Mouse (Mus musculus): Measurements from ENCODE around the gene Lrrc8d.

The Lrrc8d gene

DNA sequence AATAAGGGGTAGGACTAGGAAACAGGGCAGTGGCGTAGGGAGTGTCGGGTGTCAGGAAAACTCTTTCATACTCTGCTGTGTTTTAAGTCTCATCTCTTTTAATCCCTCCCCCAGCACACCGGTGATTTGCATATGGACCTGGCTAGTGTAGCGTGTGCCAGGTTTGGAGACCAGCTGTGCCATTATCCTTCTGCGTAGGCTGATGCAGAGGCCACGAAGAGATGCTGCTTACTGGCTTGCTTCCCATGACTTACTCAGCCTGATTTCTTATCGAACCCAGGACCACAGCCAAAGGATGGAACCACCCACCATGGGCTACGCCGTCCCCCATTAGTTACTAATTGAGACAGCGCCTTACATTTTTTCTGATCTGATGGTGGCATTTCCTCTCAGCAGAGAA, 64.6 kb downstream of the Lrrc8d start:
- peak in 1 of 2 experiments; percentile 6 for DNase-seq (ENCODE audit: low spot score in 2 of 2)

DNA sequence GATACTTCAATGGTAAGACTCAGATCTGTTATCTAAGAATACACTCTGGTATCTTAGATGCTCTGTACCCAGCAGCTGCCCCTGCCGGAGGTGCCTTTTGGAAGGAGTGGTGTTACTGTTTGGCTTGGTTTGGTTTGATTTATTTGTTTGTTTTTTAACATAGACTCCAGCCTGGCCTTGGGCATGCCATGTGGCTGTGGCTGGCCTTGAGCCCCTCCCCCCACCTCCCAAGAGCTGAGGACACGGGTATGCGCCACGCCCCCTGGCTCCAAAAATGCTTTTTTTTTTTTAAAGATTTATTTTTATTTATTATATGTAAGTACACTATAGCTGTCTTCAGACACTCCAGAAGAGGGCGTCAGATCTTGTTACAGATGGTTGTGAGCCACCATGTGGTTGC, 65.6 kb downstream of the Lrrc8d start:
- DNase-seq (ENCODE audit: low spot score in 2 of 2) = no peak

DNA sequence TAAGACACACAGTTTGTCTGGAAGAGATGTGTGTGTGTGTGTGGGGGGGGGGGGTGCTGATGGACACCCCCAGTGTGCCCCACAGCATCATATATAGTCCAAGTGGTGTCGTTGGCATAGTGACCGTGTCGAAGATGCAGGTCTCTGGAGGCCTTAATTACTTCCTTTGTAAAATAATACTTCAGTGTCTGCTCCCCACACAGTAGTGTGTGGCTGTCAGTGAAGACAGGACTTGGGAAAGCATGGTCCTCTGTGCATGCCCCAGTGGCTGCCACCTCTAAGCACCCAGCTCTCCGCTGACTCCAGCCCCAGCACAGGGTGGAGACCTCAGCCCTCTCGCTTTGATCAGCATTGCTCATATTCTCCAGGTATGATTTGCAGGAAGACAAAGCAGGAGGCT, 76.6 kb downstream of the Lrrc8d start:
- DNase-seq (ENCODE audit: low spot score in 2 of 2) = no peak

DNA sequence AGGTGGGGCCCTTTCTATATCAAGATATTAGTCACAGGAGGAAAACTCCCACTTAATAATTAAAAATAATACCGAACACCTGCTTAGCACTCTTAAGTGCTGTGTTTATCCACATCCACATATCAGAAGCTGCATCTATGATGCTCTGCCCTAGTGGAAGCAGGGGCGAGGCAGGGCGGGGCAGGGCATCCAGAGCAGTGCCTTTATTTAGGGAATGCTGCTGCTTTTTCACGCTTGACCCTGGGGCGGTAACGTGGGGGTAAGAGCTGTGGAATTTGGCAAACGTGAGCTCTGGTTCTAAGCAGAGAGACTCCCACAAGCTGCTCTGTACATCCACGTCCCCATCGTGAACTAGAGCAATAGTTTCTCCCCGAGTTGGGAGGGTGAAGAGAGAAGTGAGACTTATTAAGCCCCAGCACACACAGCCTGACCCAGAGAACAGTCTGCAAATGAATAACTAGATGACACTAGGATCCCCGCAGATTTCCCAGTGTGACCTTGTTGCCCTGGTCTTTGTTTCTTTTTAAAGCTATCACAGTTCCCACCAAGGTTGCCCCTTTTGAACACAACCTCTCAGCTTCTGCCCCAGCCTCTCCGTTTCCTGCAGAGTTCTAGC, 77.3 kb downstream of the Lrrc8d start:
- DNase-seq (ENCODE audit: low spot score in 2 of 2) = no peak

DNA sequence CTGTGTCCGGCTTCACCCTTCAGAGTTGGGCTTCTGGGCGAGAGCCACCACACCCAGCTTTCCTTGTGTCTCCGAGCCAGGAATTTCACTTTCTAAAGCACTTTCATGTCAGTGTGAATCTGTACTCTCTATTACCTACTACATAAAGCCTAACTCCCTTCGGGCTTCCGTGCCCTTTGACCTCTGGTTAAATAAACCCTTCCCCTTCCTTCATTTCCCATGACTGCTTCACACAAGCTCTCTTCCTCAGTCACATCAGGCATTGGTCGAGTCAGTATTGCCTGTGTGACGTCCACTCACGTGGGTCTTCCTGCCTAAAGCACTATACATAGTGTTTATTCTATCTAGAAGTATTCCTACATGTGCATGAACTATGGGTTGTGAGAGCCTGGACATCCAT, 77.9 kb downstream of the Lrrc8d start:
- no peak for DNase-seq (ENCODE audit: low spot score in 2 of 2)

DNA sequence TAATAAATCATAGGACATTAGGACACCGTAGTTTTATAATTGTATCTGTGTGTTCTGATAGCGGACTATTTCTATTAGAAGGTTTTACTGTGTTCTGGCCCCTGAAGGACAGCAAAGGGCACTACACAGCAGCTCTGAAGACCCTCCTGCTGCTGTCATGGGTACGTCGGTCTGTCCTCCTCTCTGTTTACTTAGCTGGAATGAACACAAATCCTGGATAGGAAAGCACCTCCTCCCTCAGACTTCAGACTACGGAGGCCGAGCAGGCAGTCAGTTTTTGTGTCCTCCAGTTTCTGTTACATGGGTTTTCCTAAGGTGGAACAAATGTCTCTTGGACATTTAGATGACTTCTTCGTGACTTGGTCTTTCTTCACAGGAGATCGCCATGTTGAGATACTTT, 78.4 kb downstream of the Lrrc8d start:
- DNase-seq (ENCODE audit: low spot score in 2 of 2) = no peak

DNA sequence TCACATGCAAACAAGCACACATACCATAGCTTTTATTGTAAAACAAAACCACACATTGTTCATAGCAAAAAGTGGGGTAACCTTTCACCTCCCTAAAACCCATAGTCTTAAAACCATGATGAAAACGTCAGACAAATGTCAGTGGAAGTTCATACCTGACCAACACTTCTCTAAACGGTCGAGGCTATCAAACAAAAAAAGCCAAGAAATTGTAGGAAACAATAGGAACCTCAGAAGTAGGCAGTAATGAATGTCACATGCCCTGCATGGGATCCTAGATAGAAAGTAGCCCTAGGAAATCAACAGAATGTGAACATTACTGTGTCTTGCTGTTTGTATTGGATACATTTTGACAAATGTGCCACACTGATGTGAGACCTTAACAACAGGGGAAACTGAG, 79.0 kb downstream of the Lrrc8d start:
- no peak for DNase-seq (ENCODE audit: low spot score in 2 of 2)

DNA sequence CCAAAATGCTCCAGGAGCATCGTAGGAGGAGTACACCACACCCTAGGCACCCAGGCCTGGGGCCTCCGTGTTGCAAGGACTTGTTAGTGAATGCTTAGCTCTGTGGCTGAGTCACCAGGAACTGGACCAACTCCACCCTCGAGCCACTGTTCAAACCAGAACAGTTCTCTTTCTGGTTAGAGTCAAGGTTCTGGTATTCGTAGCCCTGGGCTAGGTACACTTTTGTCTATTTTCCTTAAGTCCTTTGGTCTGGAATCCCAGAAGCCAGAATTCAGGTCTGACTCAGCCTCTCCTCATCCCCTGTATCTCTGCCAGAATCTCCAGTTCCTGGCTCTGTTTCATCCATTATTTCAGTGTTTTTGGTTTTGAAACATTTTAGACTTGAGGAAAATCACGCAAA, 79.6 kb downstream of the Lrrc8d start:
- peak; percentile 20 to 34 for DNase-seq (ENCODE audit: low spot score in 2 of 2)

DNA sequence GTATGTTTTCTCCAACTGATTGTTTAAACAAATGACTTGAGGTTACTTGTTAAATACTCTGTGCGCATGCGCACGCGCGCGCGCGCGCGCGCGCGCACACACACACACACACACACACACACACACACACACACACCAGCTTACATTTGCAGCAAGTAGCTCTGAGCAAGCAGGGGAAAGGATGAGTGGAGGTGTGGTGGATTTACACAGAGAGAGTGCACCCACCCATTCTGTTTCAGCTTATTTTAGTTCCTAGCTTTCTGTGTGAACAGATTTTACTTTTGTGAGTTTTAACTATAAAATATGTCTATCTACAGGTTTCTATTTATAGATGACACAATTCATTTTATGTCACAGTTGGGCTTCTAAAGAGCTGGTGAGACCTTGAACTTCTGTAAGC, 84.1 kb downstream of the Lrrc8d start:
- DNase-seq (ENCODE audit: low spot score in 2 of 2) = no peak

DNA sequence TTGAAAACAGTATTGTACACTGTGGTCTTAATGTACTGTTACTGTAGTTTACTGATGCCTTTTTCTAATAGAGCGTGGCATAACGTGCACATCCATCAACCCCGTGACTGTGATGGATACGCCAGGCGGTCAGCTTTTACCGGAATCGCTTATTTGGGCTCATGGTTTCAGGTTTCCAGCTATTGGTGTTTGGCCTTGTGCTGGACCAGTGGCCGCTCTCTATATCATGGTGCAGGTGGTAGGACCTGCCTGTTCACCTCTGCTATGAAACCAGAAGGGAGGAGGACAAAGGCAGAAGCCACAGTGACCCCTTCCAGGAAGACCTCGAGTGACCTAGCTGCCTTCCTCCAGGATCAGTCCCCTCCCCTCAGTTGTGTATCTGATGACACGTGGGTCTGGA, 85.0 kb downstream of the Lrrc8d start:
- DNase-seq (ENCODE audit: low spot score in 2 of 2) = no peak

DNA sequence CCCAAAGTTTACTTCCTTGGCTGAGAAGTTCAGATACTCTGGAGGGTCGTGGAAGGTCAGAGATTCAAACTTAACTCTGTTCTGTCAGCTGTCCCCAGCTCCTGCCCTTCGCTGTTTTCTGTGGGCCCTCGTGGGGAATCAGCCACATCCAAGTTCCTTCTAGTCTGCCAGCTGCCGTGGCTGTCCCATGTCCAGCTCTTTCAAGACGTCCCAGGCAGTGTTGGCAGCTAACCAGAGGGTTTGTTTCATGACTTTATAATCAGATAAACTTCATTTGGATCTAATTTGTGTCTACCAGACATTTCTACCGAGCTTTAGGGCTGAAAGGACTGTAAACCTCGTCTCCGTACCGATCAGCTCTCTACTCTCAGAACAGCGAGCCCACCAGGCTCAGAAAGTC, 87.8 kb downstream of the Lrrc8d start:
- no peak for DNase-seq (ENCODE audit: low spot score in 2 of 2)

DNA sequence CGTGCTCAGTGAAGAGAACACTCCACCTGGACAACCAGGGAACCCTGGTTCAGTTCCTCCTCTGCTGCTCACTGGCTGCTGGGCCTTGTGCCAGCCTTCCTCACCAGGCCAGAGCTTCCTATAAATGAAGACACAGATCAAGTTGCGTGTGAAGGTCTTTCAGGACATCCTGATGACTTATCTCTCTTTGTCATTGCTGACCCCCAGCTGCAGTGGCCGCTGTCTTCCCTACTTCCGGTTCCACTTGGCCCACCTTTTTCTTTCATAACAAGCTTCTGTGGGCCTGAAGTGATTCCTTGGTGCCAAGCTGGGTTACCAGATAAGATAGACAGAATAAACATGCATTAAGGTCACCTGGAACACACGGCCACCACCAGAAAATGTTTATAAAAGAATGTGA, 90.0 kb downstream of the Lrrc8d start:
- no peak for DNase-seq (ENCODE audit: low spot score in 2 of 2)

DNA sequence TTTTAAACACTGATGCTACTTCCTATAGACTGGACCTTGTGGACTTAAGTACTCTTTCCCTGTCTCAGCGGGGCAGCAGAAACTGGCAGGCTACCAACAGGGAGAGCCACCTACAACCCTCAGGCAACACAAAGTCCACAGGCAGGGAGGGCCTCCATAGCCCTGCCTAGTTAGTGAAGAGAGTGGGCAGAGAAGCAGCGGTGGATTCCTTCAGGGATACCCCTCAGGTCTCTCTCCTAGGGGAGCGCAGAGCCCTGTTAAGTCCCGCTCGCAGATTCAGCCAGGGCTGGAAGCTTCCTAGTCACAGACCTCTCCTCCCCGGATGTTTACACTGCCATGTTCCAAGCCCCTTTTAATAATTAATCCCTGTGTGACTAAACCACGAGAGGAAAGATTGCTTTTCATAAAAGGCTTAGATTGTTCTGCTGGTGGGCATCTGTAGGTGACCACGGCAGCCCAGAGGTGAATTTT, 92.6 kb downstream of the Lrrc8d start:
- no peak for DNase-seq (ENCODE audit: low spot score in 2 of 2)

DNA sequence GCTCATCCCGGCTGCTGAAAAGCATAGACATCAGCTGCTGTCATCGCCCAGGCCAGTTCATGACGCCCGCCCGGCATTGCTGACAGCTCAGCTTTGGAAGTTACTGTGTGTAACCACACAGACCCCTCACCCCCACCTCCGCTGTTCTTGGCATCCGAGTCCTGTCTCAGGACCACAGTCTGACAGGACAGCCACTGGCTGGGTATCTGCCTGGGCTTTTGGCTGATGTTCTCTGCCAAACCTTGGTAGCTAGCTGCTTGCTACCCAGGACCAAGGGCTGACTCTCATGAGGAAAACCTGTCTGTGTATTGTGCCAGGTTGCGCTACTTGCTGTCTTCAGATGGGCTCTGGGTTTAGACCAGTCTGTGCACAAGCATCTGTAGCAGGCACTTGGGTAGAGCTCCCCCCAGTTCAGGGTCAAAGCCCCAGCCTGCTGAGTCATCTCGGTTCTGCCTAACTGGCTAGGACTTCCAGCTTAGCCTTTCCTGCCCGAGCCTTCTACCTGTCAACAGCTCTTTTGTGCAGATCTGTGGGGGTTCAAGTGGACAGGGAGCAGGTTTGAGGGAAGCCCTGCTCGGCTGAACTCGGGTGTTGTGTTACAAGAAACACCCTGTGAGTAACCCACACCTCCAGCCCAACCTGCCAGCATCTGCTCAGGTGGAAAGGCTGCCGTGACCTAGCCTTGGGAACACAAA, 93.2 kb downstream of the Lrrc8d start:
- no peak for DNase-seq (ENCODE audit: low spot score in 2 of 2)

DNA sequence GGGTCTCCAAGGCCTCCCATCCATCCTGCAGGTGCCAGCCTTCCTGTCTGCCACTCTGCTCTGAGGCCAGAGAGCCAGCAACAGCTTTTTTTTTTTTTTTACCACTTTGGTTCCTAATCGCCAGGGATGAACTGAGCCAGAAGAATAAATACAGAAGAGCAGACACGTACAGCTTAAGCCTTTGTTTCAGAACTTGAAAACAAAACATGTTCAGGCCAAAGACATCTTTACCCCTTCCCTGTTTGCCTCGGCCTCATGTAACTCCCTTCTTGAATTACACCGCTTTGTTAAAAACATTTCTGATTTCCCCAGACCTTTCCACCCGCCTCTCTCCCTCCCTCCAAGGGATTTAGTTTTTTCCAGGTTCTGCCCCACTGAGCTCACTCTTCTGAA, 93.8 kb downstream of the Lrrc8d start:
- no peak for DNase-seq (ENCODE audit: low spot score in 2 of 2)

DNA sequence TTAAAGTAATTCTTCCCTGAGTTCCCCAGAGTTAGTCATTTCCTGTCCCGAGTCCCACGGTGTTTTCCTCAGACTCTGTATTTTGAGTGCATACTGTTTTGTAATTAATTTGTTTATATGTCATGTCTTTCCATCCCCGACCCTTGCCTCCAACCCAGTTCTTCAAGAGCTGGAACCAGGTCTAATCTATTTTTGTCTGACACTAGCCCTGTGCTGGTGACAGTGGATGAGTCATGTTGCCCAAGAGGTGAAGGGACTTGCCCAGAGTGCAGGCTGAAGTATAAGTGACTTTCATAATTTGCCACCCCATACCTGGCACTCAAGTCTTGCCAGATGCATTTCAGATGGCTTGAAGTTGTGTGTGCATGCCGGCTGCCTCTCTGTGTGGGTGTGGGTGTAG, 98.7 kb downstream of the Lrrc8d start:
- no peak for DNase-seq (ENCODE audit: low spot score in 2 of 2)

DNA sequence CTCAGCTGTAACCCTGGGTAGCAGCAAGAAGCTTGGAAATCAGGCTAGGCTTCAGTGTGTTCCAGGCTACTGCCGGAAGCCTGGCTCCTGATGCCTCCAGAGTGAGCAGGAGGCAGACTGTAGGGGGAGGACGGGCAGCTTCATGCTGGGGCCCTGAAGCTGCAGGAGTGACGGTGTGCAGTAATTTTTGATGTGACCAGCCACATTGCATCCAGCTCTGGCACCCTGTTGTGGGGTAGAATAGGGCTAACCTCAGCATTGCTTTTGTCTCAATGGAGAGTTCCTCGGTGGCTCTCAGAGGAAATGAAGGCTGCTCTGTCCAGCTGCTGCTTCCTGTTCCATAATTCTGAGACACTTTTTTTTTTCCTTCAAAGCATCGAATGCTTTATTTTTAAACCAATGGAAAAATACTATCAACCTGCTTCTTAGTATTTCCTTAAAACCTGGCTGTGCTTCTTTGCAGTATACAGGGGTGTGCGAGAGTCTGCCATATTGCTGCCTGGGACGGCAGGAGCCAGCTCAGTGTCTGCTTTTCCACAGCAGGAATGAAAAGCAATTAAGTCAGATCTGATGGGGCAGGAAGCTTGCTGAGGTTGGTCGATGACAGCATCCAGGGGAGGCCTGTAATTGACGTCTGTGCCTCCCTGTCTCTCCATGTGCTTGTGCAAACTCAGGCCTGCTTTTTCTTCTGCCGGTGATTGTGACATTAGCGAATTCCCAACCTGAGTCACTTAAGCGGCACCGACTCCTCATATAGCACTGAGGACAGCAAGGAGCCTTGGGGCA, 100.3 kb downstream of the Lrrc8d start:
- DNase-seq (ENCODE audit: low spot score in 2 of 2) = no peak

DNA sequence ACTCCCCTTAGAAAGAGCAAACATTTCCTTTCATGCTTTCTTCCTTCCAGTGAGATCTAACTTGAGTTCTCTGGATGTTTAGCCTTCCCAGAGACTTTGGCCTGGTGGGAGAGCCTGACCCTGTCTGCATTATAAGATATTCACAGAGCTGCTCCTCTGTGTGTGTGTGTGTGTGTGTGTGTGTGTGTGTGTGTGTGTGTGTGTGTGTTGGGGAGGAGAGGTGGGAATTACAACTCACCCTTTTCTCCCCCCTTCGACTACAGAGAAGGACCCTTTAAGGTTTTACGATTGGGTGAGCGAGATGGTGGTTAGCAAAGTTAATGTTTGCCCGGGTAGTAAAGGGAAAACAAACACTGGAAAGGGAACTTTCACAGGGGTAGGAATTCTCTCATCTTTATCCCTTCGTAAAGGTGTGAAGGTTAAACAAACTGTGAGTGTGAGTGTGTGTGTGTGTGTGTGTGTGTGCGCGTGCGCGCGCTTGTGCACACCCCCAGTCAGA, 101.3 kb downstream of the Lrrc8d start:
- no peak for DNase-seq (ENCODE audit: low spot score in 2 of 2)

DNA sequence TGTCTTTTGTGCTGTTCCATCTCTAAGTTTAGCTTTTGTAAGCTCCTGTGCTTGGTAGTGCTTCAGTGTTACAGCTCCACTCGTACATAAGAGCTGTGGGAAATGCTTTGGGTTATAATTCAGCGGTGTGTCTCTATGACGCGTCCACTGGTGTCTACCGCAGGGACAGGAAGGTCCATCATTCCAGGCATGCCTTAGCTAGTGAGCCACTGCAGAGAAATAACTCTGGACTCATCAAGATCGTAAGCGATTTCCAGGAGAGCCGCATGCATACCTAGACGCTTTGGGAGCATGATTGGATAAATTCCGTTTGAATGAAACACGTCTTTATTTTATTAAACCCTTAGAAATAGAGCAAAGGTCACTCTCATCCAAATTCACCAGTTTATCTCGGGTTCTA, 106.2 kb downstream of the Lrrc8d start:
- no peak for DNase-seq (ENCODE audit: low spot score in 2 of 2)

DNA sequence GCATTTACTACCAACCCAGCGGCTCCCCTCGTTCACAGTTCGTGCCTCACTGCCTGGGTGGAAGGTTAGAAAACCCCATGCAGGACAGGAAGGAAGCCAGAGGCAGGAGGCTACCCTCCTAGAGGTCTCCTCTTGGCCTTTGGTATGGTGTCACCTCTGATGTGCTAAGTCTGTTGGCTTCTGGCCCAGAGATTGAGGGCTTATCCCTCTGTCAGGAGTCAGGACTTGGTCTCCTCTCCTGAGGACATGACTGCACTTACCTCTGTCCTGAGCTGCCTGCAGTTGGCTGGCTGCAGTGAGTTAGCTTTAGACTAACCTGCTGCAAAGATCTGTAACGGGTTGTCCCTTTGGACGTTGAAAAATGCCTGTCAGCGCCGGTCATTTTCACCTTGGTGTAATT, 107.7 kb downstream of the Lrrc8d start:
- no peak for DNase-seq (ENCODE audit: low spot score in 2 of 2)

DNA sequence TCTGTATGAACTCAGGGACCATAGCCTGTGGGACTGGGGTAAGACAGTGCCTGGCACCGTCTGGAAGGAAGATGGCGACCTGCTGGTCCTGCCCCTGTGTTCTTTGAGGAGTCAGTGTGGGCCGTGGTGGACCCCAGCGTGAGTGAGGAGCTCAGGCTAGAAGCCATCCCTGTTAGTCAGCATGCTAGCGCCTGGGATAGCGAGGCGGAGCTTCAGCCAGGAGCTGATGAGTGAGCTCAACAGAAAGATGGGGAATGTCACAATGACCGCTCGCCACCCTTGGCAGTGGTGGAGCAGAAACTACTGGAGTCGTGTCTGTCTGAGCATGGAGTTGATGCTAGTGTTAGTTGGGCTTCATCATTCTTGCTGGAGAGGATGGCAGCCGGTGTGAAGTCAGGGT, 109.3 kb downstream of the Lrrc8d start:
- DNase-seq (ENCODE audit: low spot score in 2 of 2) = no peak

DNA sequence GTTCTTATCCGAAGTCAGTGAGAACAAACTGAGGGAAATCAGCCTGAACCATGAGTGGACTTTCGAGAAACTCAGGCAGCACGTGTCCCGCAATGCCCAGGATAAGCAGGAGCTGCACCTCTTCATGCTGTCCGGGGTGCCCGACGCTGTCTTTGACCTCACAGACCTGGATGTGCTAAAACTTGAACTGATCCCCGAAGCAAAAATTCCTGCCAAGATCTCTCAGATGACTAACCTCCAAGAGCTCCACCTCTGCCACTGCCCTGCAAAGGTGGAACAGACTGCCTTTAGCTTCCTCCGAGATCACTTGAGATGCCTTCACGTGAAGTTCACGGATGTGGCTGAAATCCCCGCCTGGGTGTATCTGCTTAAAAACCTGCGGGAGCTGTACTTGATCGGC, 113.3 kb downstream of the Lrrc8d start:
- no peak for DNase-seq (ENCODE audit: low spot score in 2 of 2)

DNA sequence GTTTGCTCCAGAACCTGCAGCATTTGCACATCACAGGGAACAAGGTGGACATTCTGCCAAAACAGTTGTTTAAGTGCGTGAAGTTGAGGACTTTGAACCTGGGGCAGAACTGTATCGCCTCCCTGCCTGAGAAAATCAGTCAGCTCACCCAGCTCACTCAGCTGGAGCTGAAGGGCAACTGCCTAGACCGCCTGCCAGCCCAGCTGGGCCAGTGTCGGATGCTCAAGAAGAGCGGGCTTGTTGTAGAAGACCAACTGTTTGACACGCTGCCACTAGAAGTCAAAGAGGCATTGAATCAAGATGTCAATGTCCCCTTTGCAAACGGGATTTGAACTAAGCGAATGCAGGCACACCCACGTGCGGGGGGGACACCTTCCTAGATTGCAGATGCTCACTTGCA, 114.2 kb downstream of the Lrrc8d start:
- DNase-seq (ENCODE audit: low spot score in 2 of 2) = peak; percentile 19 to 29

All from frontal cortex, postnatal 36 days (tissue).